Mouse (Mus musculus): ENCODE data around the gene H2-T22.

Gene H2-T22

DNA sequence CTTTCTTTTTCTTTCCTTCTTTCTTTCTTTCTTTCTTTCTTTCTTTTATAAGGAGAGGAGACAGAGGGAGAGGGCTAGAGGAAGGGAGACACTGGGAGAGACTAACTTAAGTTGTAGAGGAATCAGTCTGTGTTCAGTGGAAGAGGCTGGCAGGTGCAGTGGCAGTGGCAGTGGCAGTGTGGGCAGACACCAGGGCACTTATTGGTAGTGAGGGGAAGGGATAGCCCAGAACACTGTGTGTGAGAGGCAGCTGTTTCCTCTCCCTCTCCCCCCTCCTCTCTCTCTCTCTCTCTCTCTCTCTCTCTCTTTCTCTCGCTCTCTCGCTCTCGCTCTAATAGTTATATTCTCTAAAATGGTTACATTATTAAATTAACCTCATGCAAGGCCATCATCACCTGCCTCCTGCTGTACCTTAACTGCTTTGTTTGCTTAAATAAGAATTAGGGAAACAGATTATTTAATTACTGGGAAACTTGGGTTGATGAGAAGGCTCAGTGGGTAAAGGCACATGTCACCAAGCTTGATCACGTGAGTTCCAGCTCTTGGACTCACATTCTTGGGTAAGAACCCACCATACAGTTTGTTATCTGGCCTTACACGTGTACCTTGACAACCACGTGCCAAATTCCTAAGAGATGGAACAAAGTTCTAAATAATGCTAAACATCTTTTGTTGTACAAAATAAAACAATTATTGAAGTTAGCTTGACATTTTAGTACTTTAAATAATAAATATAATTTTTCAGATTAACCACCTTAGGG is 43.8 kb downstream of the H2-T22 start:
- no peak for DNase-seq (ENCODE audit: low read depth, low spot score)

DNA sequence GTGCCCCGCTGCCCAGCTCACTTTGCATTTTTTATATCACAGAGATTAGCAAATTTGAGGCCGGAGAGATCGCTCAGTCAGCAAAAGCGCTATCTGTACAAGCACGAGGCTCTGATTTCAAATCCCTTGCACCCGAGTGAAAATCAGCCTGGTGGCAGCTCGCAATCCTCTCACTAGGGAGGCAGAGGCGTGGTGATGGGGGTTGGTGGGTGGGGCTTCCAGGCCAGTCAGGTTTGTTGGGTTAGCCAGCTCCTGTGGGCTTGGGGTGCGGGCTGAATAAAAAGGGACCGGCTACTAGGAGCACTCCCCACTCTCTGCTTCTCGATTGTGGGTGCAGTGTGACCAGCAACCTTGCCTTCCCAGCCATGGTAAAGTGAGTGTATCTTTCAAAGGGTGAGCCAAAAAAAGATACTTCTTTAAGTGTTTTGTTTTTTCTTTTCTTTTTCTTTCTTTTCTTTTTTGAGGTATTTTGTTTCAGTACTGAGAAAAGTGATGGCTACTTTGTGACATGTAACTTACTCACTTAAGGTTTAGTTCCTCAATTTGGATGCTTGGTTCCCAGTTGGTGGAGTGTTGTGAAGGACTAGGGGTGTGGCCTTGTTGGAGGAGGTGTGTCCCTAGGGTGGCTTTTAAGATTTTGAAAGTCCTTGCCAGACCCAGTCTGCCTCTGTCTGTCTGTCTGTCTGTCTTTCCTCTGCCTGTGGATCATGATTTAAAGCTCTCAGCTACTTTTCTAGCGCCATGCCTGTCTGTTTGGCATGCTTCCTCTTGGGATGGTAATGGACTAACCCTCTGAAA is 44.6 kb downstream of the H2-T22 start:
- DNase-seq (ENCODE audit: low read depth, low spot score) = peak; percentile 77

- peak; percentile 98 for DNase-seq (ENCODE audit: low read depth, low spot score)
Observed at GRCm38 (mm10) chr17:35996949-35997348, 45.6 kb downstream of the H2-T22 start.

- DNase-seq (ENCODE audit: low read depth, low spot score) = no peak
Observed at GRCm38 (mm10) chr17:35994879-35995240, 47.7 kb downstream of the H2-T22 start.

DNA sequence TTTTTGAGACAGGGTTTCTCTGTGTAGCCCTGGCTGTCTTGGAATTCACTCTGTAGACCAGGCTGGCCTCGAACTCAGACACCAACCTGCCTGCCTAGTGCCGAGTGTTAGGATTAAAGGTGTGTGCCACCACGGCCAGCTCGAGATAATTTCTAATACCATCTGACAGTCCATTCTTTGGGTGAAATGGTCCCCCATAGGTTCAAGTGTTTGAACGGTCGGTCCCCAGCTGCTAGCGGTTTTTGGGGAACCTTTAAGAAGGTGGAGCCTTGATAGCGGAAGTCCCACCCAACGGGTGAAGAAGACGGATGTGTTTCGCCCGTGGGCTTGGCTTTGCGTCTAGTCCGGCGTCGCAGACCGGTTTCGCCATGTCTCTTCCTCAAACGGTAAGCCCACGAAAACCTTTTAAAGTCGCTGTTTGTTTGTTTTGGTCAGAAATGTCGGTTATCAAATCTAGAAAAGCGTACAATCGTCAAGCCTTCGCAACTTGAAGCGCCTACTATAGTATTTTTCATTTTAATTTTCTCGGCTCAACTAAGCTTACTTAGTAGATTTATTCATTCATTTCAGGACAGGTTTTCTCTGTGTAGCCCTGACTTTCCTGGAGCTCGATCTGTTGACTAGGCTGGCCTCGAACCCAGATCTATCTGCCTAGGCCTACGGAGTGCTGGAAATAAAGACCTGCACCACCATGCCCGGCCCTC is 48.2 kb downstream of the H2-T22 start:
- DNase-seq (ENCODE audit: low read depth, low spot score) = peak; percentile 89

DNA sequence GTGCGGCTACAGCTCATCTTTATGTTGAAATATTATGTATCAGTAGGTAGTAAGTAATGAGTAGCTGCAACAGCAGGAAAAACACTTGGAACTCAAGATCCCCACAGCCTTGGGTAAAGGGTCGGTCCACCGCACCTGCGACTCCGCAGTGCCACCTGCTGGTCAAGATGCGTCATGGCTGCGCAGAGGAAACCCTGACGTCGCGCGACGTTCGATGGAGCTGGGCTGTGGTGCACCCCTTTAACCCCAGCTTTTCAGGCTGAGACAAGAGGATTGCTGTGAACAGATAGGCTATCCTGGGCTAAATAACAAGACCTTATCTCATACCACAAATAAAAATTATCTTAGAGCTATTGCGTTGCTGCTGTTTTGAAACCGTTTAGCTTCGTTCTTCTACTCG is 48.9 kb downstream of the H2-T22 start:
- peak; percentile 84 for DNase-seq (ENCODE audit: low read depth, low spot score)

DNA sequence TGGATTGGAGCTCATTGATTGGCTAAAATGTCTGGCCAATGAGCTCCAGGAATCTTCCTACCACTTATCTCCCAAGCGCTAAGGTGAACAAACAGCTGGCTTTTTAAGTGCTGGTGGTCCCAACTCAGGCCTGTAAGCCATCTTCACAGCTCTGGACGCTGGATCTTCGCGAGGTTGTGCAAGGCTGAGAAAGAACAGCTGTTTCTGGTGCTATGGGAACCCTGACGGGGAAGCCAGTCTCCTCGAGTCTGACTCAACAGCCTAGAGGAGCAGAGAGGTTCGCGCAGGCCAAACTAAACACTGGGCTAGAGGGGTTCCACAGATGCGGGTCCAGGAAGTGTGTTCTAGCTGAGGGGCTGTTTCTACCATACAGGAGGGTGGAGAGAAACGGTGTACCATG is 50.8 kb downstream of the H2-T22 start:
- peak; percentile 56 for DNase-seq (ENCODE audit: low read depth, low spot score)

Data from R1 (cell line).